Mouse (Mus musculus): ENCODE results near the gene Pnpla2. TPM values are rescaled to one million over a fixed set of nuclear protein-coding genes. Genes with fewer than 3 reads are reported as not detected.
A peak's percentile ranks its signal among the peaks of the same experiment; 100 is the strongest.

The Pnpla2 gene
- polyA plus RNA-seq, 1 experiment, result 436 TPM

GRCm38 (mm10) chr7:141466045-141466394, 11.0 kb downstream of the Pnpla2 start:
- TF ChIP-seq CTCF (IDR thresholded peaks at IDR 0.05; ENCODE audit: control insufficient read depth, insufficient read depth, insufficient replicate concordance, low read depth, low read length) (no peak), POLR2A (IDR thresholded peaks at IDR 0.05; ENCODE audit: control insufficient read depth, low read depth, low read length) (no peak)
- no peaks in the 10 kb centered on the region for H3K27me3 ChIP-seq (ENCODE audit: control insufficient read depth, insufficient read depth, low read length)
- peaks cover 59% of the 10 kb centered on the region for H3K4me1 ChIP-seq (ENCODE audit: control insufficient read depth, insufficient read depth, low read length)
- H3K4me3 ChIP-seq (ENCODE audit: control insufficient read depth, low read depth, low read length), result no peak overlapping the region
- H3K27ac ChIP-seq (ENCODE audit: control insufficient read depth, insufficient read depth, low read depth, low read length), result peak overlapping the region; percentile 23; the same call in 1 of the 2 replicates
- no peaks in the 10 kb centered on the region; the same call in 1 of the 2 replicates for H3K36me3 ChIP-seq (ENCODE audit: control insufficient read depth, insufficient read depth, low read length)

DNA sequence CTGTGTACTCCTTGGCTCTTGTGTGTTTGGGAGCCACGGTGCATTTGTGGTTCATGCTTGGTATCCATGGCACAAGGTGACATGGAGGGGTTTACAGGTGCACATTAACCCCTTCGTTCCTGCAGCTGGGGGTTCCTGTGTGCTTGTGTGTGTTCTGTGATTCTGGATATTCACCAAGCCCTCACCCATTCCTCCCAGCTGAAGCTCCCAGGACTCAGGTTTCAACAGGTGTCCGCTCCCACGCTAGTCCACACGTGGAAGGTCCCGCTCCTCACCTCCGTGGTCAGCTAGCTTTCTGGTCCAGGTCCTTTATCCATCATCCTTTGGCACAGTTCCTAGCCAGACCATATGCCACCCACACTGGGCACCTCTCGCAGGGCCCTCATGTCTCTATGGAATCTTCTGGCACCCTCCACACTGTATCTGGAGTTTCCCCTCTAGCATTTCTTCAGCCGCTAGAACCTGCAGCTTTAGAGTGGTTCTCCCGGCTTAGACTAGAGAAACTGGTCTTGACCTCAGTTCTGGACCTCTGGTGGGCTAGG, 11.7 kb downstream of the Pnpla2 start:
- Histone ChIP-seq H3K4me3 (ENCODE audit: control insufficient read depth, low read depth, low read length) (peak overlapping the region; percentile 87), H3K36me3 (ENCODE audit: control insufficient read depth, insufficient read depth, low read length) (no peaks in the 10 kb centered on the region; the same call in 1 of the 2 replicates), H3K27me3 (ENCODE audit: control insufficient read depth, insufficient read depth, low read length) (no peaks in the 10 kb centered on the region), H3K4me1 (ENCODE audit: control insufficient read depth, insufficient read depth, low read length) (peaks cover 55% of the 10 kb centered on the region), H3K27ac (ENCODE audit: control insufficient read depth, insufficient read depth, low read depth, low read length) (peak overlapping the region; percentile 37)
- TF ChIP-seq POLR2A (IDR thresholded peaks at IDR 0.05; ENCODE audit: control insufficient read depth, low read depth, low read length), result no peak
- TF ChIP-seq CTCF (IDR thresholded peaks at IDR 0.05; ENCODE audit: control insufficient read depth, insufficient read depth, insufficient replicate concordance, low read depth, low read length), result no peak

GRCm38 (mm10) chr7:141467230-141468030, 12.4 kb downstream of the Pnpla2 start, which contains the start of gene Cd151:
Cd151 (plus strand) TSS chr7:141467392.
- Histone ChIP-seq H3K27ac (ENCODE audit: control insufficient read depth, insufficient read depth, low read depth, low read length) (peak within 1 kb of the TSS; percentile 58), H3K36me3 (ENCODE audit: control insufficient read depth, insufficient read depth, low read length) (no peaks in the 10 kb centered on the region; the same call in 1 of the 2 replicates), H3K4me3 (ENCODE audit: control insufficient read depth, low read depth, low read length) (peak within 1 kb of the TSS; percentile 87), H3K4me1 (ENCODE audit: control insufficient read depth, insufficient read depth, low read length) (peaks cover 49% of the 10 kb centered on the region), H3K27me3 (ENCODE audit: control insufficient read depth, insufficient read depth, low read length) (no peaks in the 10 kb centered on the region)
- TF ChIP-seq POLR2A (IDR thresholded peaks at IDR 0.05; ENCODE audit: control insufficient read depth, low read depth, low read length), result peak; percentile 63
- no peak for TF ChIP-seq CTCF (IDR thresholded peaks at IDR 0.05; ENCODE audit: control insufficient read depth, insufficient read depth, insufficient replicate concordance, low read depth, low read length)

GRCm38 (mm10) chr7:141468164-141468521, 13.1 kb downstream of the Pnpla2 start:
- Histone ChIP-seq H3K4me1 (ENCODE audit: control insufficient read depth, insufficient read depth, low read length) (peaks cover 47% of the 10 kb centered on the region), H3K27me3 (ENCODE audit: control insufficient read depth, insufficient read depth, low read length) (no peaks in the 10 kb centered on the region), H3K27ac (ENCODE audit: control insufficient read depth, insufficient read depth, low read depth, low read length) (peak overlapping the region; percentile 58), H3K4me3 (ENCODE audit: control insufficient read depth, low read depth, low read length) (peak overlapping the region; percentile 87), H3K36me3 (ENCODE audit: control insufficient read depth, insufficient read depth, low read length) (no peaks in the 10 kb centered on the region; the same call in 1 of the 2 replicates)
- no peak for TF ChIP-seq POLR2A (IDR thresholded peaks at IDR 0.05; ENCODE audit: control insufficient read depth, low read depth, low read length)
- no peak for TF ChIP-seq CTCF (IDR thresholded peaks at IDR 0.05; ENCODE audit: control insufficient read depth, insufficient read depth, insufficient replicate concordance, low read depth, low read length)

DNA sequence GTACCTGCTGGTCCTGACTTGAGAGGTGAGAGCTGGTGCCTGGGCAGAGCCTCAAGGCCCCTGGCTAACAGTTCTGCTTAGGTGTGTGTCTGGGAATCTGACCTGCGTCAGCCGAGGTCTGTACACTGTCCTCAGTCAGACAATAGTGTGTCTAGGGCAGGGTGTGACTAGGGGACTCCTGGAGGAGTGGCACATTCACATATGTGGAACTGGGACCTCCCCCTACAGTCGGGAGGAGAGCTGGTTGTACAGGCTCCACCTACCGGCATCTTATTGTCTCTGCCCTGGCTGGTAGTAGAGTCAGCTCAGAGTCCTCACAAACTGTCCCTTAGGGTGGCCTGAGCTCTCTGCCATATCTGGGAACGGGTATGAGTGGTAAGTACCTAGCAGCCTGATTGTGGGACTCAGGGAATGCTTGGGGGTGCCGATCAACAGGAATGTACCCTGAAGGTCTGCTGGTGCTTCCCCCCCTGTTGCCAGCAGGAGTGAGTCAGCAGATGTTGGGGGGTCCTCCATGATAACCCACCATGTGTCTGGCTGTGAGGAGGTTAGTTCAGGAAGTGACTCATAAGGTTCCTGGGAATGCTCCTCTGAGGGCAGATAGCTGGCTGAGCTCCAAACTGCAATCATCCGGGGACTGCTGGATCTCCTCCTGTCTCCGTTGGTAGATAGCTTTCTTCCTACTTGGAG, 13.7 kb downstream of the Pnpla2 start:
- Histone ChIP-seq H3K4me3 (ENCODE audit: control insufficient read depth, low read depth, low read length) (peak overlapping the region; percentile 87), H3K27ac (ENCODE audit: control insufficient read depth, insufficient read depth, low read depth, low read length) (peak overlapping the region; percentile 58), H3K4me1 (ENCODE audit: control insufficient read depth, insufficient read depth, low read length) (peaks cover 44% of the 10 kb centered on the region), H3K36me3 (ENCODE audit: control insufficient read depth, insufficient read depth, low read length) (no peaks in the 10 kb centered on the region; the same call in 1 of the 2 replicates), H3K27me3 (ENCODE audit: control insufficient read depth, insufficient read depth, low read length) (no peaks in the 10 kb centered on the region)
- no peak; the same call in 1 of the 2 replicates for TF ChIP-seq POLR2A (IDR thresholded peaks at IDR 0.05; ENCODE audit: control insufficient read depth, low read depth, low read length)
- no peak for TF ChIP-seq CTCF (IDR thresholded peaks at IDR 0.05; ENCODE audit: control insufficient read depth, insufficient read depth, insufficient replicate concordance, low read depth, low read length)

GRCm38 (mm10) chr7:141469352-141469751, 14.4 kb downstream of the Pnpla2 start:
- TF ChIP-seq CTCF (IDR thresholded peaks at IDR 0.05; ENCODE audit: control insufficient read depth, insufficient read depth, insufficient replicate concordance, low read depth, low read length) (no peak), POLR2A (IDR thresholded peaks at IDR 0.05; ENCODE audit: control insufficient read depth, low read depth, low read length) (no peak)
- H3K36me3 ChIP-seq (ENCODE audit: control insufficient read depth, insufficient read depth, low read length), result no peaks in the 10 kb centered on the region; the same call in 1 of the 2 replicates
- H3K4me3 ChIP-seq (ENCODE audit: control insufficient read depth, low read depth, low read length), result no peak overlapping the region
- H3K27ac ChIP-seq (ENCODE audit: control insufficient read depth, insufficient read depth, low read depth, low read length), result peak overlapping the region; percentile 42
- peaks cover 40% of the 10 kb centered on the region for H3K4me1 ChIP-seq (ENCODE audit: control insufficient read depth, insufficient read depth, low read length)
- no peaks in the 10 kb centered on the region for H3K27me3 ChIP-seq (ENCODE audit: control insufficient read depth, insufficient read depth, low read length)
